Mouse (Mus musculus): ENCODE data around the gene Cd177.
"Not testable (repeated sequence)": the region's sequence is repeated elsewhere in the genome, so short reads cannot be mapped to it uniquely, and the experiment has no call there.

The Cd177 gene

DNA sequence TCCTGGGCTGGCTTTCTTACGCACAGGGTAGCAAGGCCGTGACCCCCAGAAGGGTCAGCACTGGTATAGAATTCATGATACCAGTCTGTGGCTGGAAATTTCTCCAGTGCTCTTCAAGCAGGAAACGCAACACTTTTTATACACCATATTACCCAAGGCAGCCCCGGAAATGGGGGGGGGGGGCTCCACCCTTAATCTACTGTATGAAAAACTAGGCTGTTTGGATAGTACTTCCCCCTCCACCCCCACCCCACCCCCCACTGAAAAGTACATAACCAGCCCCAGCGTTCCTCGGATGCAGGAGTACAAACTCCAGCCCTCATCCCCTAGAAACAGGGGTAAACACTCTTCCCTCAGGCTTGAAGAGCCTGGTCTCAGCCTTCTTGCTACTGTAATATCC, at the start of gene Cd177:
Gene Cd177 (minus strand): TSS at position 101 of the 400 bp plus-strand sequence.
- no peak for DNase-seq (ENCODE audit: low spot score)

DNA sequence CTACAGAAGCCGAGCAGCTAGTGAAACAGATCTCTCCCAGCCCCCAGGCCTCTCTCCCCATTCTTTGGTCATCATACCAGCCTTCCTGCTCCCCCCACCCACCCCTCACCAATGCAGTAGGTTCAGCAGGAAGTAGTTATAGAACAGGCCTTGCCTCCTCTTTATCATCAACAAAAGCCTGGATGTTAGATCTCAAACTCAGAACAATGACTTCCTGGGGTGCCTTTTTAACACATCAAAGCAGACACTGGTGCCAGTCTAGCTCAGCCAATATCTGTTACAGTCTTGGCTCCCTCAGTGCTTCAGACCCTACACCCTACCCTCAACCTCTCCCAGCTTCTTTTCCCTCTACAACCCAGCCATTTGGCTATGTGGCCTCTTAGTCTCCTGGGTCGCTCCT, 48.9 kb upstream of the Cd177 start:
- DNase-seq (ENCODE audit: low spot score): no peak

- DNase-seq (ENCODE audit: low spot score): no peak
Observed at GRCm38 (mm10) chr7:24804826-24805225, 44.7 kb upstream of the Cd177 start.

DNA sequence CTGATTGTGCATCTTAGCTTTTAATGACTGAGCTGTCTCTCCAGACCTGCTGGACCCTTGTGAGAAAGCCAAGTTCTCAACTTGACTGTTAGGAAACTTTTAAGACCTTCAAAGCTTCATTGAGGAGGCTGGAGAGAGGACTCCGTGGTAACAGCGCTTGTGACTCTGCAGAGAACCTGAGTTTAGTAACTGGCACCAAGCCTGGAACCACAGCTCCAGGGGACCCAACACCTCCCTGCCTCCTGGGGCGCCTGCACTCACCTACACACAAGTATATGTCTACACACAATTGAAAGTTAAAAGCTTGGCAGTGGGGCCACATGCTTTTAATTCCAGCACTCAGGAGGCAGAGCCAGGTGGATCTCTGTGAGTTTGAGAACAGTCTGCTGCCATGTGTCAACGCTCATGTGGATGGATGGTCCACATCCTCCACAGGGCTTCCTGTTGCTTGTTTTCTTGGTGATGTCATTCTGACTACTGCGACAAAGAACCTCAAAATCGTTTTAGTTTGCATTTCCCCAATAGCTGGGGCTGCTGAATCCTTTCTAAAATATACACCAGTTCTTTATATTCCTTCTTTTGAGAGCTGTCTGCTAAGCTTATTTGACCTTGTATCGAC, 42.1 kb upstream of the Cd177 start:
- no peak for DNase-seq (ENCODE audit: low spot score)

GRCm38 (mm10) chr7:24797918-24798317, 37.8 kb upstream of the Cd177 start:
- no peak for DNase-seq (ENCODE audit: low spot score)

- DNase-seq (ENCODE audit: low spot score): not testable (repeated sequence)
Observed at GRCm38 (mm10) chr7:24776918-24777317, 16.8 kb upstream of the Cd177 start, which contains the start of gene Ceacam10. TSS of gene Ceacam10 (plus strand) at chr7:24777206.

DNA sequence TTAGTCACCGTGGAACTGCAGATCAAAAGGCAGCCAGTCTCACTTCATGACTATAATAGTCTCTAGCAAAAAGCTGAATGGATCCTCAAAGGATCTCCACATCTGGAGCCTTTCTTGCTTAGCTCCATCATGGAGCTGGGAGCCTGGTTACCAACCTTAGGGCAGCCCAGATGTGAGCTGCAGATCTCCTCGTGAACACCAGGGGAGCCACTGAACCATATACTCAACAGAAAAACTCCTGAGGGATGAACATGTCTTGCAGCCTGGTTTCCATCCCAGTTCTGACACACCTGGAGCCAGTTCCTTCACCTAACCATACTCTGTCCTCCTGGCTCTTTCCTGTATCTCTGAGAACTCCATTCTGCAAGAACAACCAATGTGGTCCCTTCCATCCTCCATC, 16.0 kb upstream of the Cd177 start:
- DNase-seq (ENCODE audit: low spot score): no peak

DNA sequence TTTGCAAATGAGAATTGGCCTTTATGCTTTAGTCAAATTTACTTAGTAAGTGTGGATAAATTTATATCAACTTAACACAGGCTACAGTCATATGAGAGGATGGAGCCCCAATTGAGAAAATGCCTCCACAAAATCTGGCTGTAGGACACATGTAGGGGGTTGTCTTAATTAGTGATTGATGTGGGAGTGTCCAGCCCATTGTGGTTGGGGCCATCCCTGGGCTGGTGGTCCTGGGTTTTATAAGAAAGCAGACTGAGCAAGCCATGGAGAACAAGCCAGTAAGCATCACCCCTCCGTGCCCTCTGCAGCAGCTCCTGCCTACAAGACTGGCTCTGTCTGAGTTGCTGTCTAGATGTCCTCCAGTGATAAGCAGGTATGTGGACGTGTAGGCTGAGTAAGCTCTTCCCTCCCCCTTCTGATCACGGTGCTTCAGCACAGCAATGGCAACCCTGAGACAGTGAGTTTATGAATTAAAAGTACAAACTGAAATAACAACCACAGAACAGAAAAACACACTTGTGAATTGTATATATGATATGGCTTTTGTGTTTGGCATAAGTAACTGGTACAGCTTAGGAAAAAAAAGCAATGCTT, 13.9 kb upstream of the Cd177 start:
- no peak for DNase-seq (ENCODE audit: low spot score)

DNA sequence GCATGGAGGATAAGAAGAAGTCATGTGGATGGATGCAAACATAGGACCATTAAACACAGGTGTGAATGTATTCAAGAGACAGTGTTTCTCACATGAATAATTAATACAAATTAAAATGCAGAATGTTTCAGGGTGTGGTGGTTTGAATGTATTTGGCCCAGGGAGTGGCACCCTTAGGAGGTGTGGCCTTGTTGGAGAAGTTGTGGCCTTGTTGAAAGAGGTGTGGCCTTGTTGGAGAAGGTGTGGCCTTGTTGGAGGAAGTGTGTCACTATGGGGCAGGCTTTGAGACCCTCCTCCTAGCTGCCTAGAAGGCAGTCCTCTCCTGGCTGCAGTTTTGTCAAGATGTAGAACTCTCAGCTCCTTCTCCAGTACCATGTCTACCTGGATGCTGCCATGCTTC, 11.2 kb upstream of the Cd177 start:
- no peak for DNase-seq (ENCODE audit: low spot score)

- DNase-seq (ENCODE audit: low spot score): no peak
Observed at GRCm38 (mm10) chr7:24762574-24762973, 2.5 kb upstream of the Cd177 start.

- no peak for DNase-seq (ENCODE audit: low spot score)
Observed at GRCm38 (mm10) chr7:24761161-24761560, 1.1 kb upstream of the Cd177 start.

DNA sequence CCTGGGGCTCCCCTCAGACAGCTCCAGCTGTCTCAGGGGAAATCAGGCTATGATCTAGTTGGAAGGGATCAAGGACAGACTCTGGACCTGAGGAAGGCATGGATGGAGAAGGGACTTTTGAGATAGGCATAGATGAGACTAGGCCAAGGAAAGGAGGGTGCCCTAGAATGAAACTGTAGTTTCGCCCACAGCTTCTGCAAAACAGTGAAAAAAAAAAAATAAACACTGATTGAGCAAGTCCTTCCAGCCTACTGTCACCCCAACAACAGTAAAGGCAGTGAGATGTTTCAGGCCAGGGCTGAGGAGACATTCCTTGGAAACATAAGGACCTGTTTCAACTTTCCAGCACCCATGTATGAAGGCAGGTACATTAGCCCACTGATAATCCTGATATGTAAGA, 1.6 kb downstream of the Cd177 start:
- no peak for DNase-seq (ENCODE audit: low spot score)

GRCm38 (mm10) chr7:24753476-24753875, 6.6 kb downstream of the Cd177 start:
- no peak for DNase-seq (ENCODE audit: low spot score)

GRCm38 (mm10) chr7:24751610-24752009, 8.5 kb downstream of the Cd177 start:
- no peak for DNase-seq (ENCODE audit: low spot score)

- no peak for DNase-seq (ENCODE audit: low spot score)
Observed at GRCm38 (mm10) chr7:24750695-24751094, 9.4 kb downstream of the Cd177 start.

DNA sequence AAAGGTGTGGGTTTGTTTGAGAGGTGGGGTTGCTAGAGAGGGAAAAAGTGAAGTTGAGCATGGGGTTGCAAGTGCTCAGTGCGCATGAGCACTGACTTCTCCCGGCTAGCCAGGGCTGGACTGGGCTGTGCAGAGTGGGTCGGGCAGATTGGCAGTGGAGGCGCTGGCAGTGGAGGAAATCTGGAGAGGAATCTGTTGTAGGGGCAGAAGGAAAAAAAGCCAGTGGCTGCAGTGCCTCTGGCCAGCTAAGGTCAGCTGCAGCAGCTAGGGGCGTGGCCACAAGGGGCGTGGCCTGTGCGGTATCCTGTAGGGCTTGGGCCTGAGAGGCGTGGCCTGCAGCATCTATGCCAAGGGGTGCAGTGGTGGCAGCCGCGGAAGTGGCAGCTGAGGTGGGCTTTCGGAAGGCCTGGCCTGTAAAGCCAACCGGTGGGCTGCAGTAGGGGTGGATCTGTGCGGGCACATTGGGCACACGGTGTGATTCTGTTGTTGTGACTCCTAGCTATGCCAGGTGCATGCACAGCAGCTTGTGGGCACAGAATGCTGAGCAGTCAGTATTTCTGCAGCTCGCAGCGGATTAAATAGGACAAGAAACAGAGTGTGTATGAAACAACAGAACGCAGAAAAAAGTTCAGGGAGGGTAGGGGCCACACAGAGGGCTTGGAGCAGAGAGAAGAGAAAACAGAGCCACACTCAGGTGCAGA, 24.0 kb downstream of the Cd177 start:
- no peak for DNase-seq (ENCODE audit: low spot score)

DNA sequence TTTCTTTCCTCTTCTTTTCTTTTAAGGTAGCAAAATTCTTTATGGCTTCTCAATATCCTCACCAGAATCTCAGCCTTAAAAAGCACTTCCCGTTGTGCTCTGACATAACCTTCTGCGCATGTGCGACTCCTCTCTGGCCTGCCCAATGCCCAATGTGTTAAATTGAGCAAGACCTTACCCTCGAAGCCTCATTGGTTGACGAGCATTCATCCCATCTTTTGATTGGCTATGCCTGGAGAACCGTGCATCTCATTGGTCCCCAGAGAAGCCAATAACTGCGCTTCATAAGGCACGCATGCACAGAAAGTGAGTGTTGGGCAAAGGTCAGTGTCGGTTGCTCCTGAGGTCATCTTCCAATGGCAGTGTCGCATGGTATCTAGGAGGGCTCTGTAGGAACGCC, 33.3 kb downstream of the Cd177 start, which contains the start of gene Gm4763:
Gene Gm4763 (minus strand): TSS at position 101 of the 400 bp plus-strand sequence.
- DNase-seq (ENCODE audit: low spot score): not testable (repeated sequence)

GRCm38 (mm10) chr7:24715039-24715438, 45.1 kb downstream of the Cd177 start:
- DNase-seq (ENCODE audit: low spot score): no peak

DNA sequence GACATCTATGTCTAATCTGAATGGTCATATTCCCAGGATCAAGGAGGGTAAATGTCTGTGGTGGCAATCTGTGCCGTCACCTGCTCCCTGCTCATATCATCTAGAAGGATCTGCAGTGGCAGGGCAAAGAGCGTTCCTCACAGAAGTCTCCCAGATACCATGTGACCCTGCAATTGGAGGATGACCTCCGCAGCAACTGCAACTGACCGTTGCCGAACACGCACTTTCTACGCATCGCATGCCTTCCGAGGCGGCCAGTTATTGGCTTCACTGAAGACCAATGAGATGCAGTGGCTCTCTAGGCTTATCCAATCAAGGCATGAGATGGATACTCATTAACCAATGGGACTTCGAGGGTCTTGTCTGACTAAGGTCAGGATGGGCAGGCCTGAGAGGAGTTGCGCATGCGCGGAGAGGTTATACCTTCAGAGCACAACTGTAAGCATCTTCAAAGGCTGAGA, 51.2 kb downstream of the Cd177 start, which contains the start of gene BC049730:
Gene BC049730 (plus strand): TSS at position 411 of the 461 bp plus-strand sequence.
- no peak for DNase-seq (ENCODE audit: low spot score)

DNA sequence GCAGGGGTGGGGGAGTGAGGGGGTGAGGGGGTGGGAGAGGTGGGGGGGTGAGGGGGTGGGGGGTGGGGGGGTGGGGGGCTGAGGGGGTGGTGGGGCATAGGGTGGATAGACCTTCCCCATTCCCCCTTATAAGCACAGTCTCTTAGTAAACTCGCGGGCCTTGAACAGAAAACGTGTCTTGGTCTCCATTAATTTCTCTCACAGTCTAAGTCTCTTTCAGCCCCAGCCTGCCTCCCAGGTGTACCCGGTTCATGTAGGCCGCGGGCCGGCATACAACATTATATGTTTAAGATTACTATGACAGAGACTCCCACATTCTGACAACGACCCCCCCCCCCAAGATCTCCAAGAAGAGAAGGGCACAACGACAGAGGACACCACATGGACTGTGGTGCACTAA, 57.3 kb downstream of the Cd177 start:
- not testable (repeated sequence) for DNase-seq (ENCODE audit: low spot score)

GRCm38 (mm10) chr7:24697891-24698290, 62.2 kb downstream of the Cd177 start:
- DNase-seq (ENCODE audit: low spot score): not testable (repeated sequence)
